Mouse (Mus musculus) embryonic facial prominence, embryonic 15.5 days (tissue): Measurements from ENCODE around the gene Clptm1l. TPM values are rescaled to one million over a fixed set of nuclear protein-coding genes. Genes with fewer than 3 reads are reported as not detected.

Experiments used
- ATAC-seq: fragments of 200-750 bp; cut with Nextera tagmentation; 2 replicates; pipeline ENCODE4 v1.8.0; 2017; ENCODE audit warnings: low read depth, moderate TSS enrichment; ENCODE audit not compliant: insufficient number of reproducible peaks, low FRiP score, low TSS enrichment
- H3K27ac ChIP-seq: fragments of 300-500 bp; sonication (generic); replicated peaks from 2 replicates; pipeline ENCODE4 v1.5.1; 2015; ENCODE audit warnings: mild to moderate bottlenecking, inconsistent platforms
- H3K27me3 ChIP-seq: fragments of 300-500 bp; sonication (generic); 2 replicates; pipeline ENCODE4 v1.6.1; 2015; ENCODE audit warnings: inconsistent platforms
- H3K36me3 ChIP-seq: fragments of 300-500 bp; sonication (generic); 2 replicates; pipeline ENCODE4 v1.6.1; 2015; ENCODE audit warnings: mild to moderate bottlenecking, inconsistent platforms
- H3K4me1 ChIP-seq: fragments of 300-500 bp; sonication (generic); 2 replicates; pipeline ENCODE4 v1.6.1; 2015; ENCODE audit warnings: inconsistent platforms
- H3K4me2 ChIP-seq: fragments of 300-500 bp; sonication (generic); replicated peaks from 2 replicates; pipeline ENCODE4 v1.6.1; 2015; ENCODE audit warnings: mild to moderate bottlenecking, inconsistent platforms
- H3K4me3 ChIP-seq: fragments of 300-500 bp; sonication (generic); replicated peaks from 2 replicates; pipeline ENCODE4 v1.5.1; 2015; ENCODE audit warnings: mild to moderate bottlenecking, inconsistent platforms
- H3K9ac ChIP-seq: fragments of 300-500 bp; sonication (generic); 2 replicates; pipeline ENCODE4 v1.6.1; 2015; ENCODE audit warnings: inconsistent platforms
- H3K9me3 ChIP-seq: fragments of 300-500 bp; sonication (generic); replicated peaks from 2 replicates; pipeline ENCODE4 v1.6.1; 2016; ENCODE audit warnings: inconsistent platforms
- WGBS: fragments of 180-500 bp; shearing (Covaris S2); methylation state at CpG from one replicate; pipeline ENCODE4 v1.1.7; 2015; 5-methylcytosine and 5-hydroxymethylcytosine counted together
- polyA plus RNA-seq: library from polyadenylated mRNA; unstranded; fragments of >200 nt; fragmentation: Nextera tagmentation; extraction: Ambion mirVana; gene quantifications from 2 replicates; pipeline ENCODE4 v1.2.1, GENCODE M21; 2015

Clptm1l gene
- polyA plus RNA-seq, result 137 and 141 TPM in 2 replicates

DNA sequence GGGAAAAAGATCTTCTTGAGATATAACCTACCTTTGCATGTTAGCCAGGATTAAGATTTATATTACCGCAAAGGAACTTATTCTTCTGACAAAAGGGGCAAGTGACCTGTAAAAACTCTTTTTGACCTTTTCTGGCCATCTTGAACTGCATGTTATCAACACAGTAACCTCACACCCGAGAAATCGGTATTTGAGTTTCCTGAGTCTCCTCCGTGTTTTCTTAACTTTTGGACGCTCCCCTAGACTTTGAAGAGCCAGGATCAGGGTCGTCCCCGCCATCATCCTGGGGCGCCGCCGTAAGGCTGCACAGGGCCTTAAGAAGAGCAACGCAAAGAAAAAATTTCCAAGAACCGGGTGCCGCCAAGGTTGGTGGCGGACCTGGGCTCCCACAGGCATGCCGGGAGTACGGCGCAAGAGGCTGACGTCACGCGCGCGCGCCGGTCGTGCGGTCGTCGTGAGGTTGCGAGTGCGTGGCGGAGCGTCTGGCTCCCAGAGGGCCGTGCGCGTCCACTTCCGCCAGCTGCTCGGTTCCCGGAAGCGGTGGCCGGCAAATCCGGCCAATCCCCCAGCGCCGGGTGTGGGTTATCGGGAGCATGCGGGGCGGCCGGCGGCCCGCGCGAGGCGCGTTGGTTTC lies at the start of gene Clptm1l:
Clptm1l (plus strand) TSS at position 485 of the 634 bp plus-strand sequence.
- WGBS, result 1% methylated on average over 51 of the region's 53 CpGs
- peak; percentile 96 for ATAC-seq

DNA sequence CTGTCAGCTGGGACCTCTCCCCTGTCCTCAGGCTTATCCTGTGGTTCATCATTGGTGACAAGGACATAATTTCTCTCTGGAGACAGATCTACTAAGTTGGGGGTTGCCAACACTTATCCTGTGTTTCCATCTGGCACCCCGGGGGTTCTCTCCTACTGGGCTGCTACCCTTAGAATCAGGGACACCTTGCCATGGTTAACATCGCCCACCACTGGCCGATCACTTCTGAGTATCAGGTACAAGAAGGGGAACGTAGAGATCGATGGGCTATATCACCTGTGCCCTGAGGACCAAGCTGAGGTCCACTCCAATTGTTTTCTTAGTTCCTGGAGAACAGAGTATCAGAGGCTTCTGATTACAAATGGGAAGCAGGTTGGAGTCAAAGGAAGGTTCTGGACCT lies 39.6 kb upstream of the Clptm1l start:
- H3K4me1 ChIP-seq, result no peaks in the 10 kb centered on the region

More for the DNA sequence above, at the start of gene Clptm1l:
- Histone ChIP-seq H3K9ac (peak within 1 kb of the TSS; percentile 72), H3K9me3 (no peaks in the 10 kb centered on the region), H3K36me3 (peaks cover 26% of the 10 kb centered on the region), H3K27me3 (no peaks in the 10 kb centered on the region), H3K4me3 (peak within 1 kb of the TSS; percentile 86), H3K4me1 (peaks cover 17% of the 10 kb centered on the region), H3K4me2 (peak within 1 kb of the TSS; percentile 85), H3K27ac (peak within 1 kb of the TSS; percentile 73)

GRCm38 (mm10) chr13:73575051-73575450 lies 28.8 kb upstream of the Clptm1l start:
- Histone ChIP-seq H3K36me3 (no peaks in the 10 kb centered on the region), H3K9ac (no peak overlapping the region), H3K4me3 (no peak overlapping the region), H3K4me1 (no peaks in the 10 kb centered on the region), H3K27ac (no peak overlapping the region), H3K4me2 (no peak overlapping the region), H3K27me3 (no peaks in the 10 kb centered on the region), H3K9me3 (no peaks in the 10 kb centered on the region)
- no peak for ATAC-seq

More for the DNA sequence above, 39.6 kb upstream of the Clptm1l start:
- no peak overlapping the region for H3K9ac ChIP-seq
- H3K9me3 ChIP-seq, result no peaks in the 10 kb centered on the region
- WGBS, result 80% methylated on average over 5 of the region's 5 CpGs
- ATAC-seq, result no peak
- H3K4me3 ChIP-seq, result no peak overlapping the region
- H3K27me3 ChIP-seq, result no peaks in the 10 kb centered on the region
- H3K4me2 ChIP-seq, result no peak overlapping the region
- no peak overlapping the region for H3K27ac ChIP-seq
- H3K36me3 ChIP-seq, result no peaks in the 10 kb centered on the region

GRCm38 (mm10) chr13:73577277-73577676 lies 26.5 kb upstream of the Clptm1l start:
- no peak overlapping the region for H3K27ac ChIP-seq
- H3K4me1 ChIP-seq, result no peaks in the 10 kb centered on the region
- no peaks in the 10 kb centered on the region for H3K27me3 ChIP-seq
- no peaks in the 10 kb centered on the region for H3K36me3 ChIP-seq
- no peak overlapping the region for H3K4me2 ChIP-seq
- H3K9ac ChIP-seq, result no peak overlapping the region
- no peak for ATAC-seq
- 65% methylated on average over 2 of the region's 2 CpGs for WGBS
- no peak overlapping the region for H3K4me3 ChIP-seq
- no peaks in the 10 kb centered on the region for H3K9me3 ChIP-seq

DNA sequence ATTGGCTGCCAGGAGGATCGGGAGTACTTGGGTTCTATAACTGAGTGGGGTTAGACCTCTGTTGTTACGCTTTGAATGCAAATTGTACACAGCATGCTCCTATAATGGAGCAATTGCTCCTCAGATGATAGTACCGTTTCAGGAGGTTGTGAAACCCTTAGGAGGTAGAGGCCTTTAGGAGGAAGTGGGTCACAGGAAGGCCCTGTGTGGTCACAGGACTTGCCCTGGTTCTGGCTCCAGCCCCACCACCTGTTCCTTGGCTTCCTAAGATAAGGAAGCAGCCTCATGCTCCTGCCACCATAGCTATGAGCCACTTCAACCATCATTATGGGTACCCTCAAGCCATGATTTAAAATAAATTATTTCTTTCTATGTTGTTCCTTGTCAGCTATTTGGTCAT lies 12.3 kb upstream of the Clptm1l start:
- no peak overlapping the region for H3K4me2 ChIP-seq
- no peaks in the 10 kb centered on the region for H3K36me3 ChIP-seq
- no peak overlapping the region for H3K4me3 ChIP-seq
- H3K4me1 ChIP-seq, result no peaks in the 10 kb centered on the region
- H3K27me3 ChIP-seq, result peaks cover 14% of the 10 kb centered on the region; the same call in 1 of the 2 replicates
- no peak overlapping the region for H3K9ac ChIP-seq
- ATAC-seq, result no peak
- no peaks in the 10 kb centered on the region for H3K9me3 ChIP-seq
- H3K27ac ChIP-seq, result no peak overlapping the region
- 85% methylated on average over 3 of the region's 3 CpGs for WGBS

DNA sequence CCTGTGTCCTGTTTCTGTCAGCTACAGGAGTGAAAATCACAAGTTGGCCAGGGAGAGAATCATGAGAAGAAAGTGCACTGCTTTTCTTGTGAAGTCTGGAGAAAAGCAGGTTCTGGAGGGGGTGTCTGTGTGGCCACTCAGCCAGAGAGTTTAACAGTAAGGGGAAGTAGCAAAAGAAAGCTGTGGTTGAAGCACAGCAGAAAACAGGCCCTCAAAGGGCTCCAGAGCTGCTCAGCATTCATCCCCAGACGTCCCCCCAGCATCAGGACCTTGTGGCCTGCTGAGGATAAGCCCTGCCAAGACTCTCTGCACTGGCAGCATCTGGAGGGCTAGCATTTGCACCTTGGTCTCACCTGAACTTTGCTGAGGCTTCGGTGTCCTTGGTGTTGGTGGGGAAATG lies 11.3 kb upstream of the Clptm1l start:
- Histone ChIP-seq H3K4me1 (no peaks in the 10 kb centered on the region), H3K36me3 (no peaks in the 10 kb centered on the region), H3K9ac (no peak overlapping the region), H3K9me3 (no peaks in the 10 kb centered on the region), H3K27me3 (peaks cover 20% of the 10 kb centered on the region; the same call in 1 of the 2 replicates), H3K4me3 (no peak overlapping the region), H3K27ac (no peak overlapping the region), H3K4me2 (no peak overlapping the region)
- ATAC-seq, result no peak
- WGBS, result 42% methylated on average over 2 of the region's 2 CpGs

GRCm38 (mm10) chr13:73596276-73596675 lies 7.5 kb upstream of the Clptm1l start:
- Histone ChIP-seq H3K27me3 (peaks cover 18% of the 10 kb centered on the region; the same call in 1 of the 2 replicates), H3K9ac (no peak overlapping the region), H3K9me3 (no peaks in the 10 kb centered on the region), H3K4me2 (no peak overlapping the region), H3K36me3 (no peaks in the 10 kb centered on the region), H3K27ac (no peak overlapping the region), H3K4me1 (no peaks in the 10 kb centered on the region), H3K4me3 (no peak overlapping the region)
- 71% methylated on average over 4 of the region's 4 CpGs for WGBS
- no peak for ATAC-seq

GRCm38 (mm10) chr13:73600217-73600616 lies 3.6 kb upstream of the Clptm1l start:
- Histone ChIP-seq H3K36me3 (no peaks in the 10 kb centered on the region), H3K27ac (no peak overlapping the region), H3K27me3 (peaks cover 12% of the 10 kb centered on the region; the same call in 1 of the 2 replicates), H3K4me2 (no peak overlapping the region), H3K9ac (no peak overlapping the region), H3K4me3 (no peak overlapping the region), H3K4me1 (peaks cover 12% of the 10 kb centered on the region), H3K9me3 (no peaks in the 10 kb centered on the region)
- 74% methylated on average over 4 of the region's 4 CpGs for WGBS
- no peak for ATAC-seq

DNA sequence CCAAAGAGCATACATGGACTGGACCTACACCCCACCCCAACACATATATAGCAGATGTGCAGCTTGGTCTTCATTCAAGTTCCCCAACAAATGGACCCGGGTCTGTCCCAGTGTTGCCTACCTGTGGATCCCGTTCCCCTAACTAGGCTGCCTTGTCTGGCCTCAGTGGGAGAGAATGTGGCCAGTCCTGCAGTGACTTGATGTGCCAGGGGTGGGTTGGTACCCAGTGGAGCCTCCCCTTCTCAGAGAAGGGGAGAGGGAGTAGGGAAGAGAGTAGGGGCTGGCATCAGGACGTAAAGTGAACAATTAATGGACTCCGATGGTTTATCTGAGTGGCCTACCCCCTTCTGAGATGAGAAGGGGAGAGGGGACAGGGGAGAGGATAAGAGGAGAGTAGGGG lies 760 bp upstream of the Clptm1l start:
- WGBS, result 47% methylated on average over 4 of the region's 4 CpGs
- ATAC-seq, result no peak
- H3K9ac ChIP-seq, result no peak overlapping the region
- H3K9me3 ChIP-seq, result no peaks in the 10 kb centered on the region
- H3K4me1 ChIP-seq, result peaks cover 17% of the 10 kb centered on the region
- peaks cover 20% of the 10 kb centered on the region for H3K36me3 ChIP-seq
- H3K27me3 ChIP-seq, result no peaks in the 10 kb centered on the region
- peak overlapping the region; percentile 86 for H3K4me3 ChIP-seq
- H3K4me2 ChIP-seq, result peak overlapping the region; percentile 85
- H3K27ac ChIP-seq, result no peak overlapping the region

- H3K4me1 ChIP-seq, result peaks cover 17% of the 10 kb centered on the region
- WGBS, result 3% methylated on average over 39 of the region's 39 CpGs
- H3K27me3 ChIP-seq, result no peaks in the 10 kb centered on the region
- peak overlapping the region; percentile 72 for H3K9ac ChIP-seq
- H3K4me2 ChIP-seq, result peak overlapping the region; percentile 85
- H3K27ac ChIP-seq, result peak overlapping the region; percentile 45; the same call in 1 of the 2 replicates
- peaks cover 33% of the 10 kb centered on the region for H3K36me3 ChIP-seq
- H3K4me3 ChIP-seq, result peak overlapping the region; percentile 86
- peak; percentile 81 for ATAC-seq
- H3K9me3 ChIP-seq, result no peaks in the 10 kb centered on the region
Measured at GRCm38 (mm10) chr13:73604156-73604957, 551 bp downstream of the Clptm1l start.

DNA sequence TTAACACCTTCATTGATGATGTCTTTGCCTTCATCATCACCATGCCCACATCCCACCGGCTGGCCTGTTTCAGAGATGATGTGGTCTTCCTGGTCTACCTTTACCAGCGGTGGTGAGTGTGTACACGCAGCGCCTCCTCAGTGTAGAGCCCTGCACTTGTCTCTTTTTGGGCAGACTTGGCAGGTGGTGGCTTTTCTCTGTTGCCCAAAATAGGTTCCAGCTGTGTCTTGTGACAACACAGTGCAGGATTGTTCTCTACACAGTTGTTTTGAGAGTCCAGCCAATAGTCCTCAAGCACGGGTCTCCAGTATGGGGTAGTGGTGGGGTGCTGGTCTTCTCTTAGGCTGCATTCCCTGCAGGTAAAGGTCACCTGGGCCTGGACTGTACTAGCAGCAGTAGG lies 14.6 kb downstream of the Clptm1l start:
- H3K4me2 ChIP-seq, result no peak overlapping the region
- no peak overlapping the region for H3K9ac ChIP-seq
- no peaks in the 10 kb centered on the region for H3K4me1 ChIP-seq
- WGBS, result 87% methylated on average over 5 of the region's 5 CpGs
- no peak overlapping the region for H3K4me3 ChIP-seq
- H3K27me3 ChIP-seq, result no peaks in the 10 kb centered on the region
- H3K36me3 ChIP-seq, result peaks cover 86% of the 10 kb centered on the region
- no peak overlapping the region for H3K27ac ChIP-seq
- no peak for ATAC-seq
- no peaks in the 10 kb centered on the region for H3K9me3 ChIP-seq
